Mouse (Mus musculus) cerebellum, postnatal 14 days (tissue): ENCODE measurements at regions not wholly inside any gene's neighbourhood (a gene's known extent, or its start where the extent isn't known, plus 50 kb on each side); places are given as distances from the start of the nearest gene placed in this dataset.

ENCODE experiments used
- DNase-seq, 2 experiments: peaks; one replicate each; pipeline ENCODE4 v3.0.0; 2021; ENCODE audit warnings: mixed read lengths in 2 of 2

GRCm38 (mm10) chr14:105950924-105951323 lies 54.3 kb upstream of the Spry2 start:
- DNase-seq, result no peak

- DNase-seq, result no peak
Measured at GRCm38 (mm10) chr14:105955082-105955481, 58.5 kb upstream of the Spry2 start.

GRCm38 (mm10) chr14:105956796-105957195 lies 60.2 kb upstream of the Spry2 start:
- DNase-seq, result no peak

- no peak for DNase-seq
Measured at GRCm38 (mm10) chr14:105958005-105958404, 61.4 kb upstream of the Spry2 start.

- no peak for DNase-seq
Measured at GRCm38 (mm10) chr14:105979544-105980323, 83.1 kb upstream of the Spry2 start.

- DNase-seq, result no peak
Measured at GRCm38 (mm10) chr14:105980324-105980680, 83.7 kb upstream of the Spry2 start.

GRCm38 (mm10) chr14:105987341-105987882 lies 90.8 kb upstream of the Spry2 start:
- no peak for DNase-seq

GRCm38 (mm10) chr14:105988738-105989137 lies 92.1 kb upstream of the Spry2 start:
- DNase-seq, result no peak

GRCm38 (mm10) chr14:105993124-105993523 lies 96.5 kb upstream of the Spry2 start:
- no peak for DNase-seq

- no peak for DNase-seq
Measured at GRCm38 (mm10) chr14:105999801-106000200, 103.2 kb upstream of the Spry2 start.

GRCm38 (mm10) chr14:106007769-106008168 lies 98.2 kb upstream of the Trim52 start:
- no peak for DNase-seq

- DNase-seq, result no peak
Measured at GRCm38 (mm10) chr14:106008951-106009350, 97.0 kb upstream of the Trim52 start.

GRCm38 (mm10) chr14:106010961-106011360 lies 95.0 kb upstream of the Trim52 start:
- DNase-seq, result peak; percentile 26 to 34

GRCm38 (mm10) chr14:106011991-106012427 lies 94.0 kb upstream of the Trim52 start:
- peak in 1 of 2 experiments; percentile 5 for DNase-seq

GRCm38 (mm10) chr14:106022806-106023205 lies 83.2 kb upstream of the Trim52 start:
- DNase-seq, result no peak

GRCm38 (mm10) chr14:106026815-106027214 lies 79.2 kb upstream of the Trim52 start:
- DNase-seq, result no peak

- DNase-seq, result no peak
Measured at GRCm38 (mm10) chr14:106027686-106028085, 78.3 kb upstream of the Trim52 start.

- DNase-seq, result no peak
Measured at GRCm38 (mm10) chr14:106031094-106031493, 74.9 kb upstream of the Trim52 start.

- DNase-seq, result no peak
Measured at GRCm38 (mm10) chr14:106033793-106034192, 72.2 kb upstream of the Trim52 start.

- no peak for DNase-seq
Measured at GRCm38 (mm10) chr14:106034933-106035665, 70.9 kb upstream of the Trim52 start.

GRCm38 (mm10) chr14:106044274-106044673 lies 61.7 kb upstream of the Trim52 start:
- DNase-seq, result no peak

- DNase-seq, result peak; percentile 31 to 68
Measured at GRCm38 (mm10) chr14:106050231-106050630, 55.8 kb upstream of the Trim52 start.

GRCm38 (mm10) chr14:106052585-106053551 lies 53.1 kb upstream of the Trim52 start:
- no peak for DNase-seq
